In the genomic region with DNA sequence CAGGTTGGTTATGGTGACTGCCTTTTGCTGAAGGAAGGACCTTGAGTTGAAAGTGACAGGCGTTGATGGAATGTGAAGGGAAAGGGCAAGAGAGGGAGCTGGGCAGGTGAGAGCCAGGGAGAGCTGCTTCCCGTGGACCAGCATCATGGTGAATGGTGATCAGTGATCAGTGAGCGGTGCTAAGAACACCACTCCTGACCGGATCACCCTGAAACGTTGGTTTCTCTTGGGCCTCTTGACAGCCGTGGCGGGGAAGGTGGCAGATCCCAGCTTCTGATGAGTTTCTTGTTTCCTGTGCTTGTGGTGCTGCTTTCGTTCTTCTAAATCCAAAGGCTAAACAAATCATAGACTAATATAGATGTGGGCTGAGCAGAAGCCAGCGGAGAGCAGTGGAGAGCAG, we compare ENCODE assay signal across 22 mouse cellular contexts. TPM values are rescaled to one million over a fixed set of nuclear protein-coding genes. Genes with fewer than 3 reads are reported as not detected.
DNase-seq lines count a peak whose midpoint lies in the region; ATAC-seq and TF ChIP-seq lines count a peak whose summit lies in the region.
"Had no signal": no experiment of that assay in that cellular context is flagged by ENCODE, and none has a peak within 500 bp of the region (broad histone marks: within the 10 kb centered on the region; RNA-seq: fewer than 3 reads in every experiment).

No protein-coding gene starts in this region.

- H3K4me3 ChIP-seq in midbrain, embryonic 16.5 days (ENCODE audit: low read depth, low read length) = no peak overlapping the region
- H3K4me3 ChIP-seq in midbrain, embryonic 11.5 days (ENCODE audit: low read depth, low read length) = no peak overlapping the region
- no peak overlapping the region for H3K4me3 ChIP-seq in stomach, postnatal 0 days (ENCODE audit: low read depth, low read length)
- H3K4me3 ChIP-seq: embryonic facial prominence, embryonic 13.5 days; embryonic facial prominence, embryonic 15.5 days; erythroblast, embryonic 14.5 days; forebrain, embryonic 10.5 days; forebrain, embryonic 12.5 days had no signal

- no peak overlapping the region for H3K9ac ChIP-seq in midbrain, embryonic 16.5 days (ENCODE audit: low read depth, low read length)
- H3K9ac ChIP-seq in midbrain, embryonic 11.5 days (ENCODE audit: low read length) = no peak overlapping the region
- no peak overlapping the region for H3K9ac ChIP-seq in stomach, postnatal 0 days (ENCODE audit: low read length)
- H3K9ac ChIP-seq: embryonic facial prominence, embryonic 13.5 days; embryonic facial prominence, embryonic 15.5 days; forebrain, embryonic 12.5 days had no signal

- no peak for TF ChIP-seq CTCF in stomach, postnatal 0 days (IDR thresholded peaks at IDR 0.05; ENCODE audit: low read depth)

- H3K27ac ChIP-seq in midbrain, embryonic 16.5 days (ENCODE audit: low read length) = peak overlapping the region; percentile 14; the same call in 1 of the 2 replicates
- no peak overlapping the region for H3K27ac ChIP-seq in midbrain, embryonic 11.5 days (ENCODE audit: low read depth, low read length)
- H3K27ac ChIP-seq in stomach, postnatal 0 days (replicated peaks) = peak overlapping the region; percentile 14
- H3K27ac ChIP-seq: embryonic facial prominence, embryonic 13.5 days; embryonic facial prominence, embryonic 15.5 days; forebrain, embryonic 10.5 days; forebrain, embryonic 12.5 days had no signal

- no peaks in the 10 kb centered on the region for H3K36me3 ChIP-seq in midbrain, embryonic 16.5 days (ENCODE audit: control insufficient read depth, insufficient read depth, low read length)
- H3K36me3 ChIP-seq in midbrain, embryonic 11.5 days (ENCODE audit: control insufficient read depth, insufficient read depth, low read length) = no peaks in the 10 kb centered on the region
- peaks cover 2% of the 10 kb centered on the region; the same call in 1 of the 2 replicates for H3K36me3 ChIP-seq in stomach, postnatal 0 days (ENCODE audit: control insufficient read depth, insufficient read depth, low read length)
- H3K36me3 ChIP-seq: forebrain, embryonic 12.5 days had no signal

- H3K4me2 ChIP-seq in midbrain, embryonic 16.5 days (ENCODE audit: low read length) = no peak overlapping the region
- no peak overlapping the region for H3K4me2 ChIP-seq in midbrain, embryonic 11.5 days
- H3K4me2 ChIP-seq in stomach, postnatal 0 days (replicated peaks; ENCODE audit: low read depth) = no peak overlapping the region
- H3K4me2 ChIP-seq: embryonic facial prominence, embryonic 13.5 days; embryonic facial prominence, embryonic 15.5 days; forebrain, embryonic 12.5 days had no signal

- 85% methylated on average over 9 of the region's 9 CpGs for WGBS in midbrain, embryonic 16.5 days
- 91% methylated on average over 9 of the region's 9 CpGs for WGBS in midbrain, embryonic 11.5 days
- 77% methylated on average over 9 of the region's 9 CpGs for WGBS in stomach, postnatal 0 days

- H3K9me3 ChIP-seq in midbrain, embryonic 16.5 days (replicated peaks; ENCODE audit: control insufficient read depth, low read length, poor library complexity, severe bottlenecking) = no peaks in the 10 kb centered on the region
- H3K9me3 ChIP-seq in midbrain, embryonic 11.5 days (ENCODE audit: control insufficient read depth, low read length) = no peaks in the 10 kb centered on the region
- no peaks in the 10 kb centered on the region for H3K9me3 ChIP-seq in stomach, postnatal 0 days (ENCODE audit: control insufficient read depth, low read length)
- H3K9me3 ChIP-seq: embryonic facial prominence, embryonic 13.5 days; embryonic facial prominence, embryonic 15.5 days; forebrain, embryonic 10.5 days; forebrain, embryonic 12.5 days had no signal

- no peak for TF ChIP-seq EP300 in stomach, postnatal 0 days (optimal IDR thresholded peaks at IDR 0.05)

- DNase-seq in heart, adult 11 months = peak; percentile 90
- DNase-seq in heart, adult 18-20 months = no peak
- DNase-seq in midbrain, embryonic 11.5 days (ENCODE audit: low spot score, missing footprints) = no peak
- no peak for DNase-seq in stomach, postnatal 0 days (ENCODE audit: low spot score)
- no peak for DNase-seq in right cerebral cortex, postnatal 10 days (ENCODE audit: low spot score in 2 of 2)
- DNase-seq: adrenal gland, adult 2 months; adrenal gland, postnatal 10 days; adrenal gland, postnatal 25 days; cerebellum, adult 11 months; cerebellum, adult 18-20 months; cerebellum, adult 8-10 months; cerebellum, adult 9-11 months; cerebellum, postnatal 14 days; cerebellum, postnatal 36 days; embryo, embryonic 11 days had no signal

- no peak for ATAC-seq in midbrain, embryonic 16.5 days
- no peak for ATAC-seq in midbrain, embryonic 11.5 days (ENCODE audit: low FRiP score)
- ATAC-seq in stomach, postnatal 0 days (ENCODE audit: low FRiP score, low TSS enrichment) = no peak
- ATAC-seq: forebrain, embryonic 14.5 days had no signal

- no peaks in the 10 kb centered on the region for H3K27me3 ChIP-seq in midbrain, embryonic 16.5 days (ENCODE audit: control insufficient read depth, insufficient read depth, low read depth, low read length)
- no peaks in the 10 kb centered on the region for H3K27me3 ChIP-seq in midbrain, embryonic 11.5 days (ENCODE audit: control insufficient read depth, insufficient read depth, low read length)
- H3K27me3 ChIP-seq in stomach, postnatal 0 days (ENCODE audit: control insufficient read depth, insufficient read depth, low read length) = no peaks in the 10 kb centered on the region
- H3K27me3 ChIP-seq: embryonic facial prominence, embryonic 13.5 days; embryonic facial prominence, embryonic 15.5 days had no signal

- peaks cover 26% of the 10 kb centered on the region for H3K4me1 ChIP-seq in midbrain, embryonic 16.5 days (ENCODE audit: control insufficient read depth, insufficient read depth, low read length)
- H3K4me1 ChIP-seq in midbrain, embryonic 11.5 days (ENCODE audit: control insufficient read depth, insufficient read depth, low read length) = peaks cover 18% of the 10 kb centered on the region
- H3K4me1 ChIP-seq in stomach, postnatal 0 days (replicated peaks; ENCODE audit: control insufficient read depth, insufficient read depth) = peaks cover 6% of the 10 kb centered on the region

RNA-seq across cellular contexts. Expression of gene Tcf7l2, which starts 13.8 kb away (rescaled TPM):
- 10 to 100 TPM; 11.9 to 13.2 TPM for total RNA-seq in heart, adult 18-20 months (2021)
- 824 and 1,080 TPM in 2 replicates for polyA plus RNA-seq in midbrain, embryonic 16.5 days (2015; fragmentation: Nextera tagmentation; extraction: Ambion mirVana)
- 379 and 401 TPM in 2 replicates for polyA plus RNA-seq in midbrain, embryonic 11.5 days (2014; fragmentation: Nextera tagmentation; extraction: Ambion mirVana)
- polyA plus RNA-seq in stomach, postnatal 0 days (2015; fragmentation: Nextera tagmentation; extraction: Ambion mirVana) = 40.6 and 41.7 TPM in 2 replicates
